ENCODE assay signal across 15 mouse cellular contexts in genomic region chr14:76899331-76899730, GRCm38 (mm10).
DNase-seq lines count a peak whose midpoint lies in the region; TF ChIP-seq lines count a peak whose summit lies in the region.
"Had no signal": no experiment of that assay in that cellular context is flagged by ENCODE, and none has a peak within 500 bp of the region (broad histone marks: within the 10 kb centered on the region; RNA-seq: fewer than 3 reads in every experiment).

No protein-coding gene starts in this region.

- no peak for TF ChIP-seq POLR2A in kidney, adult 2 months (IDR thresholded peaks at IDR 0.05; ENCODE audit: low read depth, low read length)

- intact Hi-C loops in gastrocnemius, postnatal 14 days (cut with DNase I; ENCODE audit: low total_unique reads) = no loop called here

- H3K4me3 ChIP-seq in kidney, adult 2 months (ENCODE audit: insufficient read depth, low read depth, low read length) = no peak overlapping the region
- H3K4me3 ChIP-seq: embryonic facial prominence, embryonic 12.5 days; forebrain, embryonic 15.5 days; heart, embryonic 13.5 days; hindbrain, embryonic 13.5 days had no signal

- peaks cover 3% of the 10 kb centered on the region; the same call in 1 of the 2 replicates for H3K4me1 ChIP-seq in kidney, adult 2 months (ENCODE audit: control insufficient read depth, insufficient read depth, low read length)
- H3K4me1 ChIP-seq: embryonic facial prominence, embryonic 12.5 days; forebrain, embryonic 15.5 days; hindbrain, embryonic 13.5 days had no signal

- no peak for TF ChIP-seq CTCF in kidney, adult 2 months (conservative IDR thresholded peaks at IDR 0.05; ENCODE audit: insufficient read depth, insufficient read length, low read depth, low read length)

- peak; percentile 64 for DNase-seq in kidney, adult 2 months
- no peak for DNase-seq in kidney, adult 8-10 months
- peak; percentile 55 for DNase-seq in testis, postnatal 14 days (ENCODE audit: low spot score)
- DNase-seq in testis, postnatal 10 days (ENCODE audit: low spot score) = no peak
- DNase-seq in kidney, postnatal 36 days = peak; percentile 52 to 78
- no peak for DNase-seq in gastrocnemius, postnatal 14 days
- no peak for DNase-seq in spleen, adult 12 weeks (ENCODE audit: low spot score)
- DNase-seq in natural killer cell, adult 2 months (ENCODE audit: low spot score in 2 of 2) = no peak
- DNase-seq: cerebellum, adult 18-20 months; liver; thymus, adult 18-20 months had no signal

- H3K27ac ChIP-seq in kidney, adult 2 months (ENCODE audit: insufficient read depth, low read depth, low read length) = no peak overlapping the region
- H3K27ac ChIP-seq: embryonic facial prominence, embryonic 12.5 days; forebrain, embryonic 15.5 days; heart, embryonic 13.5 days; hindbrain, embryonic 13.5 days had no signal

- no peaks in the 10 kb centered on the region for H3K27me3 ChIP-seq in kidney, adult 2 months (replicated peaks; ENCODE audit: control insufficient read depth, insufficient read depth, low read length)
- H3K27me3 ChIP-seq: embryonic facial prominence, embryonic 12.5 days; forebrain, embryonic 15.5 days; heart, embryonic 13.5 days; hindbrain, embryonic 13.5 days had no signal

- 29% methylated on average over 3 of the region's 3 CpGs for WGBS in kidney, adult 2 months

- H3K36me3 ChIP-seq in kidney, adult 2 months (ENCODE audit: control insufficient read depth, insufficient read depth, low read length) = no peaks in the 10 kb centered on the region
- H3K36me3 ChIP-seq: embryonic facial prominence, embryonic 12.5 days; forebrain, embryonic 15.5 days; heart, embryonic 13.5 days; hindbrain, embryonic 13.5 days had no signal

Comparison
In these comparisons a context has a peak if more than half of its experiments do, and no peak if none do; other contexts are left out.
1. DNase-seq: peak in kidney, adult 2 months (single experiment), testis, postnatal 14 days (single experiment) and kidney, postnatal 36 days (2 of 2); none in kidney, adult 8-10 months (0 of 2), testis, postnatal 10 days (single experiment), gastrocnemius, postnatal 14 days (single experiment), spleen, adult 12 weeks (single experiment) and natural killer cell, adult 2 months (0 of 2).